Mouse (Mus musculus) MEL (cell line): ENCODE data around the gene Kcnab1.

ENCODE experiments used
- CHD1 ChIP-seq: IDR thresholded peaks from 2 replicates; pipeline ENCODE4 v1.6.1; 2012; ENCODE audit warnings: low read depth, mild to moderate bottlenecking, inconsistent platforms, low read length, improper control_type of control experiment
- CTCF ChIP-seq, 3 experiments: IDR thresholded peaks in 2 of 3; conservative IDR thresholded peaks in 1 of 3; 2 replicates each; pipeline ENCODE4 v1.5.1; 2011 to 2012; ENCODE audit warnings: low read length in 3 of 3, low read depth in 2 of 3, mild to moderate bottlenecking in 2 of 3, improper control_type of control experiment in 1 of 3, inconsistent platforms in 1 of 3, mixed read lengths in 1 of 3, moderate library complexity in 1 of 3; ENCODE audit not compliant: control insufficient read depth in 1 of 3, insufficient read depth in 1 of 3, poor library complexity in 1 of 3, severe bottlenecking in 1 of 3
- JUND ChIP-seq: IDR thresholded peaks from 2 replicates; pipeline ENCODE4 v1.6.1; 2011; ENCODE audit warnings: low read depth, mild to moderate bottlenecking, improper control_type of control experiment, low read length
- NELFE ChIP-seq: IDR thresholded peaks from 2 replicates; pipeline ENCODE4 v1.6.1; 2011; ENCODE audit warnings: low read depth, low read length, improper control_type of control experiment
- POLR2AphosphoS5 ChIP-seq: IDR thresholded peaks from 2 replicates; pipeline ENCODE4 v1.6.1; 2012; ENCODE audit warnings: low read depth, borderline replicate concordance, mild to moderate bottlenecking, inconsistent platforms, low read length, moderate library complexity, mixed read lengths
- TCF12 ChIP-seq: IDR thresholded peaks from 2 replicates; pipeline ENCODE4 v1.6.1; 2014; ENCODE audit warnings: low read depth, mild to moderate bottlenecking, inconsistent platforms, low read length, improper control_type of control experiment, moderate library complexity

GRCm38 (mm10) chr3:65378724-65379123 is 269.5 kb downstream of the Kcnab1 start:
- TF ChIP-seq TCF12 (no peak), CTCF (IDR thresholded peaks at IDR 0.05 in 2 of 3, conservative IDR thresholded peaks at IDR 0.05 in 1 of 3; ENCODE audit: control insufficient read depth in 1 of 3, insufficient read depth in 1 of 3, low read depth in 2 of 3, low read length in 3 of 3, poor library complexity in 1 of 3, severe bottlenecking in 1 of 3) (no peak), CHD1 (no peak), NELFE (no peak), POLR2AphosphoS5 (no peak), JUND (no peak)
